Mouse (Mus musculus) MEL (cell line): ENCODE results near the gene Pip5k1b. TPM values are rescaled to one million over a fixed set of nuclear protein-coding genes. Genes with fewer than 3 reads are reported as not detected.

Experiments used
- DNase-seq: peaks from one replicate; pipeline ENCODE4 v3.0.0; 2011; ENCODE audit warnings: low read depth, low spot score
- H3K27ac ChIP-seq: 2 replicates; pipeline ENCODE4 v1.5.1; 2012; ENCODE audit warnings: low read depth, mild to moderate bottlenecking, control low read depth, low read length, moderate library complexity; ENCODE audit not compliant: control insufficient read depth
- H3K27me3 ChIP-seq, 2 experiments: fragments of 150-350 bp in 1 of 2; sonication (generic) in 1 of 2; 2 replicates each; pipeline ENCODE4 v1.6.1; 2012; ENCODE audit warnings: low read length in 2 of 2, mild to moderate bottlenecking in 2 of 2, improper control_type of control experiment in 1 of 2, moderate library complexity in 1 of 2; ENCODE audit not compliant: insufficient read depth in 2 of 2, control insufficient read depth in 1 of 2
- H3K36me3 ChIP-seq, 2 experiments: 2 replicates each; pipeline ENCODE4 v1.6.1; 2012 to 2014; ENCODE audit warnings: low read length in 2 of 2, improper control_type of control experiment in 1 of 2, inconsistent platforms in 1 of 2, mild to moderate bottlenecking in 1 of 2; ENCODE audit not compliant: insufficient read depth in 2 of 2, control insufficient read depth in 1 of 2
- H3K4me1 ChIP-seq, 2 experiments: fragments of 150-350 bp in 1 of 2; sonication (generic) in 1 of 2; 2 replicates each; pipeline ENCODE4 v1.6.1; 2012; ENCODE audit warnings: low read length in 2 of 2, improper control_type of control experiment in 1 of 2, mild to moderate bottlenecking in 1 of 2; ENCODE audit not compliant: insufficient read depth in 2 of 2, control insufficient read depth in 1 of 2
- H3K4me3 ChIP-seq, 2 experiments: fragments of 150-350 bp in 1 of 2; sonication (generic) in 1 of 2; 2 replicates each; pipeline ENCODE4 v1.5.1; 2012; ENCODE audit warnings: low read depth in 2 of 2, low read length in 2 of 2, mild to moderate bottlenecking in 2 of 2, moderate library complexity in 2 of 2, control low read depth in 1 of 2, improper control_type of control experiment in 1 of 2; ENCODE audit not compliant: control insufficient read depth in 1 of 2, insufficient read depth in 1 of 2
- H3K79me2 ChIP-seq: 2 replicates; pipeline ENCODE4 v1.6.1; 2012; ENCODE audit warnings: mild to moderate bottlenecking, low read length, moderate library complexity; ENCODE audit not compliant: control insufficient read depth, poor library complexity, insufficient read depth
- H3K9ac ChIP-seq: 2 replicates; pipeline ENCODE4 v1.6.1; 2012; ENCODE audit warnings: low read depth, mild to moderate bottlenecking, control low read depth, low read length, moderate library complexity; ENCODE audit not compliant: control insufficient read depth, poor library complexity, severe bottlenecking
- H3K9me3 ChIP-seq: fragments of 150-350 bp; sonication (generic); replicated peaks from 2 replicates; pipeline ENCODE4 v1.6.1; 2012; ENCODE audit warnings: mild to moderate bottlenecking, low read length, improper control_type of control experiment, moderate library complexity; ENCODE audit not compliant: insufficient read depth
- ELF1 ChIP-seq: IDR thresholded peaks from 2 replicates; pipeline ENCODE4 v1.6.1; 2014; ENCODE audit warnings: low read depth, mild to moderate bottlenecking, inconsistent platforms, low read length, improper control_type of control experiment, moderate library complexity
- ETS1 ChIP-seq: IDR thresholded peaks from 2 replicates; pipeline ENCODE4 v1.6.1; 2012; ENCODE audit warnings: low read depth, mild to moderate bottlenecking, inconsistent platforms, low read length, improper control_type of control experiment, moderate library complexity
- GABPA ChIP-seq: IDR thresholded peaks from 2 replicates; pipeline ENCODE4 v1.6.1; 2012; ENCODE audit warnings: low read depth, mild to moderate bottlenecking, inconsistent platforms, low read length, improper control_type of control experiment, moderate library complexity
- JUND ChIP-seq: IDR thresholded peaks from 2 replicates; pipeline ENCODE4 v1.6.1; 2011; ENCODE audit warnings: low read depth, mild to moderate bottlenecking, improper control_type of control experiment, low read length
- KAT2A ChIP-seq: conservative IDR thresholded peaks from 2 replicates; pipeline ENCODE4 v1.6.1; 2012; ENCODE audit warnings: low read depth, low read length, improper control_type of control experiment, inconsistent platforms
- MAX ChIP-seq: IDR thresholded peaks from 2 replicates; pipeline ENCODE4 v1.6.1; 2011; ENCODE audit warnings: low read length, improper control_type of control experiment
- MAZ ChIP-seq: IDR thresholded peaks from 2 replicates; pipeline ENCODE4 v1.6.1; 2012; ENCODE audit warnings: low read depth, mild to moderate bottlenecking, inconsistent platforms, low read length, improper control_type of control experiment
- MXI1 ChIP-seq: IDR thresholded peaks from 2 replicates; pipeline ENCODE4 v1.6.1; 2011; ENCODE audit warnings: mild to moderate bottlenecking, low read depth, low read length, improper control_type of control experiment
- NELFE ChIP-seq: IDR thresholded peaks from 2 replicates; pipeline ENCODE4 v1.6.1; 2011; ENCODE audit warnings: low read depth, low read length, improper control_type of control experiment
- NRF1 ChIP-seq: IDR thresholded peaks from 2 replicates; pipeline ENCODE4 v1.6.1; 2014; ENCODE audit warnings: low read depth, mild to moderate bottlenecking, inconsistent platforms, low read length, improper control_type of control experiment, moderate library complexity; ENCODE audit not compliant: poor library complexity, insufficient read depth, severe bottlenecking
- POLR2AphosphoS2 ChIP-seq: IDR thresholded peaks from 2 replicates; pipeline ENCODE4 v1.6.1; 2011; ENCODE audit warnings: low read length, improper control_type of control experiment
- RCOR1 ChIP-seq: IDR thresholded peaks from 2 replicates; pipeline ENCODE4 v1.6.1; 2012; ENCODE audit warnings: low read depth, mild to moderate bottlenecking, inconsistent platforms, low read length, improper control_type of control experiment
- SIN3A ChIP-seq: IDR thresholded peaks from 2 replicates; pipeline ENCODE4 v1.6.1; 2012; ENCODE audit warnings: low read length, improper control_type of control experiment, inconsistent platforms
- UBTF ChIP-seq: IDR thresholded peaks from 2 replicates; pipeline ENCODE4 v1.6.1; 2012; ENCODE audit warnings: low read depth, mild to moderate bottlenecking, inconsistent platforms, low read length, improper control_type of control experiment, moderate library complexity, borderline replicate concordance; ENCODE audit not compliant: insufficient read depth
- USF2 ChIP-seq, 2 experiments: IDR thresholded peaks; 2 replicates each; pipeline ENCODE4 v1.6.1; 2011 to 2012; ENCODE audit warnings: improper control_type of control experiment in 2 of 2, low read length in 2 of 2, borderline replicate concordance in 1 of 2, inconsistent platforms in 1 of 2, low read depth in 1 of 2, mild to moderate bottlenecking in 1 of 2; ENCODE audit not compliant: insufficient read depth in 1 of 2
- ZMIZ1 ChIP-seq: IDR thresholded peaks from 2 replicates; pipeline ENCODE4 v1.6.1; 2012; ENCODE audit warnings: low read depth, mild to moderate bottlenecking, inconsistent platforms, low read length, improper control_type of control experiment, moderate library complexity
- polyA plus RNA-seq, 2 experiments: library from polyadenylated mRNA; stranded (reverse) in 1 of 2; unstranded in 1 of 2; fragments of >175 nt in 1 of 2; fragments of >200 nt in 1 of 2; gene quantifications; 2 replicates each; pipeline versions ENCODE4 v1.2.1 to v1.2.4; 2012; ENCODE audit warnings: low replicate concordance in 2 of 2, low read depth in 1 of 2; ENCODE audit not compliant: insufficient read length in 2 of 2, insufficient read depth in 1 of 2, missing spikeins in 1 of 2
- total RNA-seq: library from RNA; depleted of rRNA; stranded (reverse); fragments of 300-350 nt; gene quantifications from 2 replicates; pipeline ENCODE4 v1.2.3, GENCODE M21; 2012

Pip5k1b gene
- total and polyA plus RNA-seq, 3 experiments, result 3.4 to 10.0 TPM; not detected in 1

DNA sequence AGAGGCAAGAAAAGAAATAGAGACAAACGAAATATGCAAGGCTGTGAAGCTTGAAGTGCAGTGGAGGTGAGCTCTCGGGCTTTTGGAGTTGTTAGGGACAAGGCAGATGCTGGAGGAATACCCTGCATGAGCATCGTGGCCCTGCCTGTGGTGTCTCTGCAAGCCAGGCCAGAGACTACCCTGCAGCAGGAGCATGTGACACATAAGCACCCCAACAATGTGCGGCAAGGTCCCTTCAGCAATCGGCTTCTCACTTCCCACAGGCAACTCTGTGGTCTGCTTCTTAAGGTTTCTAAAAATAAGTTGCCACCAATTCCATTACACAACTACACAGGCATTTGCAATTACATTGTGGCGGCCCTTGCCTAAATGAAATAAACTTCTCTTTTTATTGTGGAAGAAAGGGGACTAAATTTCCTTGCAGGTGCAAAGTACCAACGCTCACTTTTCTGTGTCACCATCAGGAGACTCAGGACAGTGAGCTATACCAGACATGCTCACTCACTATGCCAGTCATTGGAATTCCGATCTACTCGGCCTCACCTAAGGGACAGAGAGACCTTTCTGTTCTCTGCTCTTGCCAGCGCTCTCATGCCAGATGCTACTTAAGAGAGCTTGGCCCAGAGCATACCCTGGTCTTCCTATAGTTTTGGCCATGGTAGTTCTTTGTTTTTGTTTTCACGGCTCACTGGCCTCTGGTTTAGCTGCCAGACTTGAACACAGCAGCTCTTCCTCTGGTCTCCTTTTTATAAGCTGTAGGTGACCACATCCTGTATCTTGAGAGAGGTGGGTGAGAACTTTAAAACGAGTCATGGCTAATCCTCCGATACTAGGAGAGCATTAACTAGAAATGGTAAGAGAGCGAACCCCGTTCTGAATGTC, 28.7 kb downstream of the Pip5k1b start (continued):
- TF ChIP-seq USF2 (IDR thresholded peaks at IDR 0.05; ENCODE audit: borderline replicate concordance in 1 of 2, insufficient read depth in 1 of 2, low read depth in 1 of 2, low read length in 2 of 2) (peak in 1 of 2 experiments; percentile 70; a peak in 2 of 4 replicates), SIN3A (no peak), MXI1 (peak; percentile 78), MAX (peak; percentile 94)

DNA sequence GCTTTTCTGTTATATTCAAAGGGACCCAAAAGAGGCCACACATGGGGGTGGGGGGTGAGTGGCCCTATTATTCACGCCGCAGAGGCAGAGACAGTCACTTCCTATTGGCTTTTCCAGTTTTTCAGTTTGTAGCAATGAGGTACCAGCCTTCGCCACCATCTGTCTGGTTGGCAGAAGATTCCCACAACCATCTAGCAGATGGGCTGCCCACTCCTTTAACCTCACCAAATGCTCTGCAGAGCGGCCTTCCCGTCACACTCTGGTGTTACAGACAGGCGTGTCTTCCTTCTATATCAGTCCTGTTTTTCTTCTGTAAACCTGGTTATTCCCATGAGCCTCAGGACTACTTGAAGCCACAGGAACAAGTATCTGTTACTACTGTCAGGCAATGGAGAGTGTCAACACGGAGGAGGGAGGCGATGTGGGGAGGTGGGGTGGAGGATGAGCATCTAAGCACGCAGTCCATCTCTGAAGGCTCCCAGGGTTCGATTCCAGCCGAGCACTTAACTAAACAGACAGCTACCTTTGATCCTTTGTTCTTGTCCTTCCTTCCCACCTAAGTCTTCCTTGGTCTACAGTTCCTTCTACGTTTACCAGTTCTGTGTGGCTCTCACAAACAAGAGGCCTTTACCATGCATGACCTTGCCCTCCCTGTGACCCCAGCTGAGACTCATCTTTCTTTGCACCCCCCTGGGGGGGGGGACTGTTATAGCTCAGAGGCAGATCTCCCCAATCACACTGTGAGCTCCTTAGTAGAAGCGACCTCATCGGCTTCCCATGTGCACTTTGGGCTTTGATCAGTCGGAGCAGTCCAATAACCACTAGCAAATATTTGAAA, 32.0 kb downstream of the Pip5k1b start:
- Histone ChIP-seq H3K27me3 (no peaks in the 10 kb centered on the region), H3K9ac (no peak overlapping the region), H3K36me3 (peaks cover 0 to 21% of the 10 kb centered on the region in 2 experiments; a peak in 2 of 4 replicates), H3K79me2 (no peaks in the 10 kb centered on the region), H3K4me3 (no peak overlapping the region), H3K9me3 (no peaks in the 10 kb centered on the region), H3K4me1 (peaks cover 17 to 19% of the 10 kb centered on the region in 2 experiments), H3K27ac (no peak overlapping the region)
- TF ChIP-seq NELFE, result no peak
- TF ChIP-seq ETS1, result no peak
- TF ChIP-seq RCOR1, result no peak
- TF ChIP-seq UBTF, result no peak
- no peak for TF ChIP-seq ELF1
- TF ChIP-seq MAZ, result no peak
- no peak for TF ChIP-seq GABPA
- no peak for TF ChIP-seq ZMIZ1
- TF ChIP-seq NRF1, result no peak
- no peak for TF ChIP-seq KAT2A
- no peak for TF ChIP-seq POLR2AphosphoS2
- no peak for TF ChIP-seq JUND
- DNase-seq, result no peak
